Mouse (Mus musculus) intestine, embryonic 16.5 days (tissue): ENCODE results near the gene Rab31. TPM values are rescaled to one million over a fixed set of nuclear protein-coding genes. Genes with fewer than 3 reads are reported as not detected.
A peak's percentile ranks its signal among the peaks of the same experiment; 100 is the strongest.
"Not testable (repeated sequence)": the region's sequence is repeated elsewhere in the genome, so short reads cannot be mapped to it uniquely, and the experiment has no call there.

Source experiments
- ATAC-seq: fragments of 200-750 bp; cut with Nextera tagmentation; 2 replicates; pipeline ENCODE4 v1.8.0; 2017; ENCODE audit warnings: moderate TSS enrichment, moderate library complexity
- H3K27ac ChIP-seq: fragments of 300-500 bp; sonication (generic); 2 replicates; pipeline ENCODE4 v1.5.1; 2014; ENCODE audit warnings: mild to moderate bottlenecking, low read length
- H3K27me3 ChIP-seq: fragments of 300-500 bp; sonication (generic); replicated peaks from 2 replicates; pipeline ENCODE4 v1.6.1; 2014; ENCODE audit warnings: low read length, control low read depth, mixed read lengths; ENCODE audit not compliant: control insufficient read depth, insufficient read depth
- H3K36me3 ChIP-seq: fragments of 300-500 bp; sonication (generic); 2 replicates; pipeline ENCODE4 v1.6.1; 2014; ENCODE audit warnings: low read length, control low read depth; ENCODE audit not compliant: control insufficient read depth, insufficient read depth
- H3K4me1 ChIP-seq: fragments of 300-500 bp; sonication (generic); 2 replicates; pipeline ENCODE4 v1.6.1; 2014; ENCODE audit warnings: low read length, control low read depth, mixed read lengths; ENCODE audit not compliant: control insufficient read depth, insufficient read depth
- H3K4me2 ChIP-seq: fragments of 300-500 bp; sonication (generic); 2 replicates; pipeline ENCODE4 v1.6.1; 2014; ENCODE audit warnings: low read depth, low read length, control low read depth
- H3K4me3 ChIP-seq: fragments of 300-500 bp; sonication (generic); 2 replicates; pipeline ENCODE4 v1.5.1; 2014; ENCODE audit warnings: mild to moderate bottlenecking, low read length
- H3K9ac ChIP-seq: fragments of 300-500 bp; sonication (generic); 2 replicates; pipeline ENCODE4 v1.6.1; 2014; ENCODE audit warnings: low read depth, low read length
- H3K9me3 ChIP-seq: fragments of 300-500 bp; sonication (generic); 2 replicates; pipeline ENCODE4 v1.6.1; 2016; ENCODE audit warnings: low read length, control low read depth; ENCODE audit not compliant: control insufficient read depth
- WGBS: fragments of 180-500 bp; shearing (Covaris S2); extraction: QIAGEN DNeasy Blood & Tissue Kit; methylation state at CpG from one replicate; pipeline ENCODE4 v1.1.7; 2014; 5-methylcytosine and 5-hydroxymethylcytosine counted together
- polyA plus RNA-seq: library from polyadenylated mRNA; unstranded; fragments of >200 nt; fragmentation: Nextera tagmentation; extraction: Ambion mirVana; gene quantifications from 2 replicates; pipeline ENCODE4 v1.2.1, GENCODE M21; 2015

Rab31 gene
- polyA plus RNA-seq, 1 experiment from 2014 or later, result 26.8 TPM

DNA sequence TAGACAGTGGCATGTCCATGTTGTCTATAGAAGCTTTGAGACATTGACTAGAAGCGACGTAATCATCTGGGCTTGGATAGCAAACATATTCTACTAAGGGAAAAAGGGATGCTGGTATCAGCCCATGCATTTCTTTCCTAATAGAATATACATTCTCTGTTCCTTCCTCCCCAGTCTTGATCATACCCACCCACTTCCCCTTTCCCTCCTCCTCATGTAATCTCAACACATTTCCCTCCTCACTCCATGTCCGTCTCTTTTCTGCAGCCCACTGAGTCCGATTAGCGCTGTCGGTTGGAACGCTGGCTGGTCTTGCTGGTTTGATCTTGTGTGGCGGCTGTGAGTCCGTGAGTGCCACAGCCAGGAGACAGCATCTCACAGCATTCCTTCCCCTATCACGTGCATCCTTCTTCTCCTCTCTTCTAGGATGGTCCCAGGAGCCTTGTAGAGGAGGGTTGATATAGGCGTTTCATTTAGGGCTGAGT, 130.8 kb downstream of the Rab31 start, which contains the start of gene Txndc2:
Gene Txndc2, minus strand, starts transcription at position 435 of the 485 bp plus-strand sequence.
- Histone ChIP-seq H3K4me1 (no peaks in the 10 kb centered on the region), H3K27me3 (no peaks in the 10 kb centered on the region), H3K36me3 (no peaks in the 10 kb centered on the region), H3K9ac (no peak within 1 kb of the TSS), H3K4me3 (no peak within 1 kb of the TSS), H3K9me3 (no peaks in the 10 kb centered on the region), H3K4me2 (no peak within 1 kb of the TSS), H3K27ac (no peak within 1 kb of the TSS)
- 91% methylated on average over 11 of the region's 11 CpGs for WGBS
- ATAC-seq, result no peak

GRCm38 (mm10) chr17:65639144-65639543, 133.4 kb downstream of the Rab31 start:
- Histone ChIP-seq H3K4me2 (no peak overlapping the region), H3K27ac (no peak overlapping the region), H3K4me1 (no peaks in the 10 kb centered on the region), H3K27me3 (no peaks in the 10 kb centered on the region), H3K36me3 (no peaks in the 10 kb centered on the region), H3K4me3 (no peak overlapping the region), H3K9ac (no peak overlapping the region), H3K9me3 (no peaks in the 10 kb centered on the region)
- no peak for ATAC-seq
- WGBS, result 83% methylated on average over 1 of the region's 1 CpGs

DNA sequence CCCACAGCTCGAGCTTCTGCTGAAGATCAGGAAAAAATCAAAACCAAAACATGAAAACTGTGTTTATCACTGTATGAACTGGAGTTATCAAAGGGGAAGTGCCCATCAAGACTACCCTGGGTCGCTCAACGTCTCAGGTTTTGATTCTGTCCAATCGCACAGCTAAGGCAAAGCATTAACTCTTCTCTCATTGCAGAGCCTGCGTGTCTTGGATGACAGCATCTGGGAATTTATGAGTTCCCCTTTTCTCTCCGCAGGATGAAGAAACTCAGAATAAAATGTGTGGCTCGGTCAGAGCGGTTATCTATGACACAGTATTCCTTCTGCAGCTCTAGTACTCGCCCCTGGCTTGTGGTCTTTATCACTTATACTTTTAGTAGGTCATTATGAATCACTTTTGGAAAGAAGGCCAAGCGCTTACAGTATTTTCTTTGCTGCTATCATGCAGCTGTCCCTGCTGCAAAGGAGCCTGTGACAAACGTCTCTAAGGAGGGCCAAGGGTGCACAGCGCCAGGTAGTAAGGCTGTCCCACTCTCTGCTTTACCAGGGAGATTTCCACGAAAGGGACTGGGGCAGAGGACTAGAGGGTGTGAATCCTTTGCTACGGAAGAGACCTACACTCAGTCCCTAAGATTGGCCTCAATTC, 136.7 kb downstream of the Rab31 start:
- Histone ChIP-seq H3K36me3 (no peaks in the 10 kb centered on the region), H3K27me3 (no peaks in the 10 kb centered on the region), H3K9me3 (no peaks in the 10 kb centered on the region), H3K27ac (no peak overlapping the region), H3K4me1 (no peaks in the 10 kb centered on the region), H3K9ac (no peak overlapping the region; the same call in 1 of the 2 replicates), H3K4me2 (no peak overlapping the region), H3K4me3 (no peak overlapping the region)
- ATAC-seq, result no peak
- WGBS, result 57% methylated on average over 14 of the region's 14 CpGs

DNA sequence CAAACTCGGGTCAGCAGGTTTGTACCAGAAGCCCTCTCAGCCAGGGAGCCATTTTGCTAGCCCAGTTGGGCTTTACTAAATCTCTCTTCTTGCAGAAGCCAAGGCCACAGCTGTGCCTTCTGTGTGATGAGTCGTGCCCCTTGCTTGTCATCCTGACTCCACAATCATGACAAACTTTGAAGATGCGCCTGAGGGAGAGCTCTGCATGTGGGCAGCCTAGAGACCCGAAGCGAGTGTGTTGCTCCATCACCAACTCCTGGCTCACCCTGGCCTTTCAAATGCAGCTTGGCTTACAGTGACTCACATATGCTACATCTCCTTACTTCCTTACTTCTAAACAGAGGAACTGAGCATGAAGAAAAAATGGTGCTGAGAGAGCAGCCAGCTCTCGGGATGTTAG, 142.6 kb downstream of the Rab31 start:
- H3K9me3 ChIP-seq, result no peaks in the 10 kb centered on the region
- ATAC-seq, result no peak
- WGBS, result 77% methylated on average over 6 of the region's 6 CpGs
- H3K4me1 ChIP-seq, result no peaks in the 10 kb centered on the region
- H3K36me3 ChIP-seq, result no peaks in the 10 kb centered on the region
- H3K27ac ChIP-seq, result no peak overlapping the region
- no peak overlapping the region for H3K4me2 ChIP-seq
- no peak overlapping the region for H3K9ac ChIP-seq
- no peaks in the 10 kb centered on the region for H3K27me3 ChIP-seq
- no peak overlapping the region for H3K4me3 ChIP-seq

DNA sequence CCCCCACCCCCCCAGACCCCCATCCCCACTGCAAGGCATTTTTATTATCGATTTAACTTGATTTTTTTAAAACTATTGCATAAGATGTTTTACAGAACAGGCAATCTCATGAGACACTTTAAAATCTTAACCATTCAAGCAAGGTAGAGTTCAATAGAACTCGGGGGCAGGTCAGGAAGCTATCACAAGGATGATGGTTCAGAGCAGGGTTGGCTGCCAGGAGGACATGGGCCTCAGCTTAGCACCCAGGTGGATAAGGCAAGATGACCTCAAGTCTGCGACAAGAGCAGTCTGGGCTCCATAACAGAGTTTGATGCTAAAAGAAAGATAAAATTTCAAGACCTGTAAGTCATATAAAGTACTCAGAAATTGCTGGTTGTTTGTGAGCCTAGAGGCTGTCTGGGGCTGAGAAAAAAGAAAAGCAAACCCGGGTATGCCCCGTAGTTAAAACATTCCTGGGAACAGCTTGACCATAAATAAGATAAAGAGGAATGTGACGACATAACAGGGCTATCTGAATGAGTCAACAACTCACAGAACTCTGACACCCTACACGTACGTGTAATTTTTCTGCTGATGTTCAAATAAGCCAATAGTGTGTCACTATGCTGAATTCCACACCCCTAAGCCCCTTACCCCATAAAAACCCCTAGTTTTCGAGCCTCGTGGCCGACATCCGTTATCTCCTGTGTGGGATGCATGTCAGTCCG, 143.6 kb downstream of the Rab31 start:
- H3K27me3 ChIP-seq, H3K9me3 ChIP-seq, H3K27ac ChIP-seq, H3K4me3 ChIP-seq, H3K4me1 ChIP-seq, H3K4me2 ChIP-seq, H3K36me3 ChIP-seq, H3K9ac ChIP-seq: not testable (repeated sequence)
- WGBS, result 65% methylated on average over 13 of the region's 13 CpGs
- ATAC-seq, result 0 out of 2 replicates have a peak, but pooled peaks have one; percentile 53

GRCm38 (mm10) chr17:65626301-65626700, 146.3 kb downstream of the Rab31 start:
- Histone ChIP-seq H3K27me3 (no peaks in the 10 kb centered on the region), H3K4me2 (no peak overlapping the region), H3K4me1 (no peaks in the 10 kb centered on the region), H3K27ac (no peak overlapping the region), H3K36me3 (no peaks in the 10 kb centered on the region), H3K9ac (no peak overlapping the region), H3K4me3 (no peak overlapping the region), H3K9me3 (no peaks in the 10 kb centered on the region)
- WGBS, result 89% methylated on average over 6 of the region's 6 CpGs
- ATAC-seq, result no peak

DNA sequence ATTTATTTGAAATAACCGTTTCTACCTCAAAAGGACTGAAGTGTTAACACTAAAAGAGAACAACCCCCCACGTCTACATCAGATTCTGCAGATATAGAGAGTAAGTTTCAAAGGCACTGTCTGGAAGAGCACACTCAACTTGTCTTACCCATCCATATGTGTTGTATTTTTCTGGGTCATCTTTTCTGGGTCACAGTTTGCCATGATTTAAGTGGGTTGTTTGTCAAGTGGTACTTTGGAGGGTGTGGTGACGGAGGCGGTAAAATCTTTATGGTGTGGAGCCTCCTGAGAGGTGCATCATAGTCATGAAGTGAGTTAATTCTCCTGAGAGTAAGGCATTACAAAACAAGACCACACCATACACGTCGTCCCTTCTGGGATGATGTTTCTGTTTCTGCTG, 147.0 kb downstream of the Rab31 start:
- H3K4me3 ChIP-seq, result no peak overlapping the region
- H3K4me1 ChIP-seq, result no peaks in the 10 kb centered on the region
- H3K9ac ChIP-seq, result no peak overlapping the region
- no peak for ATAC-seq
- no peaks in the 10 kb centered on the region for H3K27me3 ChIP-seq
- WGBS, result 84% methylated on average over 6 of the region's 6 CpGs
- H3K9me3 ChIP-seq, result no peaks in the 10 kb centered on the region
- H3K36me3 ChIP-seq, result no peaks in the 10 kb centered on the region
- no peak overlapping the region for H3K4me2 ChIP-seq
- H3K27ac ChIP-seq, result no peak overlapping the region

- Histone ChIP-seq H3K9me3 (no peaks in the 10 kb centered on the region), H3K4me1 (peaks cover 3% of the 10 kb centered on the region; the same call in 1 of the 2 replicates), H3K4me3 (no peak overlapping the region), H3K27me3 (no peaks in the 10 kb centered on the region), H3K9ac (no peak overlapping the region), H3K36me3 (no peaks in the 10 kb centered on the region), H3K27ac (no peak overlapping the region), H3K4me2 (no peak overlapping the region)
- ATAC-seq, result peak; percentile 81; the same call in 1 of the 2 replicates
Observed at GRCm38 (mm10) chr17:65623130-65623529, 149.4 kb downstream of the Rab31 start.

- Histone ChIP-seq H3K4me1 (peaks cover 9% of the 10 kb centered on the region; the same call in 1 of the 2 replicates), H3K27me3 (no peaks in the 10 kb centered on the region), H3K27ac (no peak overlapping the region), H3K36me3 (no peaks in the 10 kb centered on the region), H3K4me2 (no peak overlapping the region), H3K9ac (no peak overlapping the region), H3K9me3 (no peaks in the 10 kb centered on the region), H3K4me3 (no peak overlapping the region)
- WGBS, result 81% methylated on average over 2 of the region's 2 CpGs
- no peak for ATAC-seq
Observed at GRCm38 (mm10) chr17:65618431-65618830, 154.1 kb downstream of the Rab31 start.
